Mouse (Mus musculus) midbrain, embryonic 12.5 days (tissue): ENCODE results near the gene Mast3. TPM values are rescaled to one million over a fixed set of nuclear protein-coding genes. Genes with fewer than 3 reads are reported as not detected.

Experiments used
- ATAC-seq: fragments of 200-750 bp; cut with Nextera tagmentation; 2 replicates; pipeline ENCODE4 v1.8.0; 2017; ENCODE audit warnings: low read depth, moderate TSS enrichment, moderate library complexity; ENCODE audit not compliant: low FRiP score
- H3K27ac ChIP-seq: fragments of 300-500 bp; sonication (generic); replicated peaks from 2 replicates; pipeline ENCODE4 v1.5.1; 2016; ENCODE audit warnings: mild to moderate bottlenecking
- H3K27me3 ChIP-seq: fragments of 300-500 bp; sonication (generic); 2 replicates; pipeline ENCODE4 v1.6.1; 2016; ENCODE audit warnings: mild to moderate bottlenecking
- H3K36me3 ChIP-seq: fragments of 300-500 bp; sonication (generic); 2 replicates; pipeline ENCODE4 v1.6.1; 2016
- H3K4me1 ChIP-seq: fragments of 300-500 bp; sonication (generic); 2 replicates; pipeline ENCODE4 v1.6.1; 2016
- H3K4me2 ChIP-seq: fragments of 300-500 bp; sonication (generic); replicated peaks from 2 replicates; pipeline ENCODE4 v1.6.1; 2016; ENCODE audit warnings: mild to moderate bottlenecking, moderate library complexity
- H3K4me3 ChIP-seq: fragments of 300-500 bp; sonication (generic); 2 replicates; pipeline ENCODE4 v1.5.1; 2016; ENCODE audit warnings: mild to moderate bottlenecking
- H3K9ac ChIP-seq: fragments of 300-500 bp; sonication (generic); replicated peaks from 2 replicates; pipeline ENCODE4 v1.6.1; 2016; ENCODE audit warnings: mild to moderate bottlenecking, moderate library complexity
- H3K9me3 ChIP-seq: fragments of 300-500 bp; sonication (generic); 2 replicates; pipeline ENCODE4 v1.6.1; 2016; ENCODE audit warnings: mild to moderate bottlenecking
- WGBS: fragments of 180-500 bp; shearing (Covaris S2); methylation state at CpG from one replicate; pipeline ENCODE4 v1.1.7; 2016; 5-methylcytosine and 5-hydroxymethylcytosine counted together
- polyA plus RNA-seq: library from polyadenylated mRNA; unstranded; fragments of >200 nt; fragmentation: Nextera tagmentation; extraction: Ambion mirVana; gene quantifications from 2 replicates; pipeline ENCODE4 v1.2.1, GENCODE M21; 2016

The Mast3 gene
- polyA plus RNA-seq, 1 experiment from 2014 or later, result 18.0 TPM

DNA sequence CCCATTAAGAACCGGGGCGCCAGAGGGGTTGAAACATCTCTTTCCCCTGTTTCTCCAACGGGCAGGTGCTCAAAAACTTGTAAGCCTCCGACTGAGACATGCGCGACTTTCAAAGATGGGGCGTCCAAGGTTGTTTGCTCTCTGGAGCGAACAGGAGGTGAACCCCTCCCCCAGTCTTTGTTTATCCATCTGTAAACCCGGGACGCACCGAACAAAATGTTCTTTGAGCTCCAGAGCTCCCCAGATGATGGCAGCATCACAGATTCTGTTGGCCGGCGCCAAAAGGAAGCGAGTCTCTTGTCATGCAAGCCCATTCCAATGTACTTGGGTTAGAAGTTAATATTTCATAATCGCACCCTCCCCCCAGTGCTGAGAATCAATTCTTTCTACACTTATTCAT, 6.6 kb downstream of the Mast3 start:
- 15% methylated on average over 15 of the region's 15 CpGs for WGBS
- Histone ChIP-seq H3K36me3 (no peaks in the 10 kb centered on the region), H3K27me3 (peaks cover 72% of the 10 kb centered on the region), H3K4me1 (peaks cover 19% of the 10 kb centered on the region), H3K9me3 (no peaks in the 10 kb centered on the region), H3K4me3 (peak overlapping the region; percentile 56), H3K4me2 (peak overlapping the region; percentile 81), H3K27ac (no peak overlapping the region), H3K9ac (no peak overlapping the region)
- ATAC-seq, result no peak

DNA sequence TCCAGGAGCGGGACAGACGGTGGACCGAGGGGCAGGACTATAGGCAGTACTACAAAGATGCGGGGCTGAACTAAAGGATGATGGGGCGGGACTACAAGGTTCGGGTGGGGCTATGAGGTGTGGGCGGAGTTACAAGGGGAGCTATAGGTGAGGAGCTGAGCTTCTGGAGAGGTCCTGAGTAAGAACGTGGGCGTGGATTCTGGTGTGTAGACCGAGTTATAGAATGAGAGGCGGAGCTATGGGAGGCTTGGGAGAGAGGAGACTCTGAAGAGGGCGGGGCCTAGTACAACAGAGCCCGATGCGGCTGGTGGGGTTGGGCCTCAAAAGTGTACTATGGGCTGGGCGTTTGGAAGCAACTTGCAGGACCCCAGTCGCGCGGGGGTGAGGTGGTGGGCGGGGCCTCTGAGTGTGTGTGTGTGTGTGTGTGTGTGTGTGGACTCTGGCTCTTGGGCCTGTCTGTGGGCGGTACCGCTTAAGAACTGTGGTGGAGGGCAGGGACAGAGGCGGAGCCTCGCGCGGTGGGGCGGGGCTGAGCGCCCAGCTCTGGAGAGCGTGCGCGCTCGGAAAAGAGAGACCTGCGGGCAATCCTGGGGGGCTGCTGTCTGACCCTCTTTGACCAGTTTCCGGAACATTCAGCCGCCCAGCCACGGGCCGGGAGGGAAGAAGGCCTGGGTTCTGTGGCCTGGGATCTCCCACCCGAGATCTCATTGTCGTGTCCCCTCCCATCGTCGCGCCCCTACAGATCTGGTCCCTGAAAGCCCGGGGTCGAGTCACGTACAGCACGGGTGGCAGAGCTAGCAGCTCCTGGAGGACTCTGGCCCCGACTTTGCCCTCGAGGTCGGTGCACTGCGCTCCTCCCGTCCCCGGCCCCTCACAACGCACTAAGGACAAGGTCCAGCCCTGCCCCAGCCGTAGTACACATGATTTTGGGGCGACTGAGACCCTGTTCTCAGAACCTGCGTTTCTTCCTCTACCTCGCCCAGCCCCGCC, 7.5 kb downstream of the Mast3 start:
- Histone ChIP-seq H3K4me1 (peaks cover 27% of the 10 kb centered on the region), H3K27ac (peak overlapping the region; percentile 25; the same call in 1 of the 2 replicates)

DNA sequence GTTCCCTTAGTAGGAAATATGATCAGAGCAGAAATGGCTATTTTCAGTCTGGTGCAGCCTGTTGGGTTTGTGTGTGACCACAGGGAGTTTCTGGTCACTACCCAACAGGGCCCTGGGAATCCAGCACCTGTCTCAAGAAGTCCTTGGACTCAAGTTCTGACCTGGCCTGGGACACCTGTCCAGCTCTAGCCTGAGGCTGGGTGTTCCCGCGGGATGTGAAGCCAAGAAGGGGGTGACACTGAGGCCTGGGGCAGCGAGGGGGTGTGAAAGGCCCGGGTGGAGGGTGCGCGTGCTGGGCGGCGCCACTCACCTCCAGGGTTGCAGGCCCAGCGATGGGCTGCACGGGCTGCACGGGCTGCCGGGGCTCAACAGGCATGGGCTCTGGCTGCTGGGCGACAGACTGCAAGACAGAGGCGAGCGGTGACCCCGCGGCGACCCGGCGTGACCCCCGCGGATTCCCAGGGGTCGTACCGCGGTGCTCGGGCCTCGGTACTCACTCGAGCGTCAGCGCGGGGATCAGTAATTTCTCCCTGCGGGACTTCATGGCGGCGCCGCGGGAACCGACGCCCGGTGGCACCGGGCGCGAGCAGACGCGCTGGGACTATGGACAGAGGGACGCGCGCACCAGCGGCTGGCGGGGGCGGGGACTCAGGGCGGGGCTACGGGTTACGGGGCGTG, 8.3 kb downstream of the Mast3 start:
- no peaks in the 10 kb centered on the region for H3K9me3 ChIP-seq
- no peaks in the 10 kb centered on the region for H3K36me3 ChIP-seq
- peak overlapping the region; percentile 56 for H3K4me3 ChIP-seq
- peak overlapping the region; percentile 62 for H3K9ac ChIP-seq
- whole genome bisulfite sequencing, result 2% methylated on average over 54 of the region's 54 CpGs
- H3K27me3 ChIP-seq, result peaks cover 55% of the 10 kb centered on the region
- H3K4me2 ChIP-seq, result peak overlapping the region; percentile 81
- ATAC-seq, result peak; percentile 1
- peaks cover 33% of the 10 kb centered on the region for H3K4me1 ChIP-seq
- H3K27ac ChIP-seq, result peak overlapping the region; percentile 25

More for the DNA sequence above, 7.5 kb downstream of the Mast3 start:
- no peaks in the 10 kb centered on the region for H3K36me3 ChIP-seq
- WGBS, result 1% methylated on average over 48 of the region's 57 CpGs
- ATAC-seq, result peak; percentile 79
- peaks cover 63% of the 10 kb centered on the region for H3K27me3 ChIP-seq
- H3K4me2 ChIP-seq, result peak overlapping the region; percentile 81
- no peaks in the 10 kb centered on the region for H3K9me3 ChIP-seq
- peak overlapping the region; percentile 56 for H3K4me3 ChIP-seq
- H3K9ac ChIP-seq, result peak overlapping the region; percentile 62

DNA sequence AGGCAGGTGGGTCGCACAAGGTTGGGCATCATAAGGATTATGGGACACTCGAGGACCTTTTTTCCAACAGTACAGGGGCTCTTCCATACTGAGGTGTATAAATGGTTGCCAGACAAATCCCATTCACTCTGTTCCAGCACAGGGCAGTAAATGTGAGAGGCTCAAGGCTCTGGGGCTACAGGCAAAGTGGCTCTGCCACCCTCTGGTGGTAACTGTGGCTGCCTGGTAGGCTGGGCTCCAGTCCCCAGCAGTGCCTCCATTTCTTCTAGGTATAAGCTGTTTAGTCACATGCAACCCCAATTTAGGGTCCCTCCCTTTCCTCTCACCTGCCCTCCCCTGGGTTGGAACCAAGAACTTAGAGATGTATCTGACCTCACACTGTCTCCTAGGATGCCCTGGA, 9.5 kb downstream of the Mast3 start:
- ATAC-seq, result no peak
- 92% methylated on average over 2 of the region's 2 CpGs for WGBS
- Histone ChIP-seq H3K4me1 (peaks cover 39% of the 10 kb centered on the region), H3K27me3 (peaks cover 49% of the 10 kb centered on the region), H3K4me3 (no peak overlapping the region), H3K9me3 (no peaks in the 10 kb centered on the region), H3K4me2 (no peak overlapping the region), H3K9ac (no peak overlapping the region), H3K36me3 (no peaks in the 10 kb centered on the region), H3K27ac (no peak overlapping the region)

DNA sequence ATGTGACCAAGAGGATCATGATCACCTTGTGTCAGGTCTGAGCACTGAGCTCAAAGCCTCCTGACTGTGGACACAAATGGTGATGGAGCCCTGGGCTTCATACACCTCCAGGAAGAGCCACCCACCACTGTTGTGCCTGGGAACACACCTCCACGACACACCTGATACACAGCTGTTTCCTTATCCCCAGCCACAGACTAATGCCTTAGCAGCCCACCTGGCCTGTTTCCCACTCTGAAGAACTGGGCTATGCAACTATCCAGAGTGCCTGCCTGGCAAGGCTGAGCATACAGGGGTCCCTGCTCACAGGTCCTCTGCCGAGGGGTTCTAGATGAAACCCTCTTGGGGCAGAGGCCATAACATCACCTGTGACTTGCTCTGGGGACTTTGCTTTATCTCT, 10.6 kb downstream of the Mast3 start:
- 88% methylated on average over 2 of the region's 2 CpGs for WGBS
- Histone ChIP-seq H3K4me3 (no peak overlapping the region), H3K4me1 (peaks cover 41% of the 10 kb centered on the region), H3K9me3 (no peaks in the 10 kb centered on the region), H3K27ac (no peak overlapping the region), H3K27me3 (peaks cover 44% of the 10 kb centered on the region), H3K36me3 (0 out of 2 replicates have a peak, but pooled peaks cover 4% of the 10 kb centered on the region), H3K9ac (no peak overlapping the region), H3K4me2 (no peak overlapping the region)
- no peak for ATAC-seq

DNA sequence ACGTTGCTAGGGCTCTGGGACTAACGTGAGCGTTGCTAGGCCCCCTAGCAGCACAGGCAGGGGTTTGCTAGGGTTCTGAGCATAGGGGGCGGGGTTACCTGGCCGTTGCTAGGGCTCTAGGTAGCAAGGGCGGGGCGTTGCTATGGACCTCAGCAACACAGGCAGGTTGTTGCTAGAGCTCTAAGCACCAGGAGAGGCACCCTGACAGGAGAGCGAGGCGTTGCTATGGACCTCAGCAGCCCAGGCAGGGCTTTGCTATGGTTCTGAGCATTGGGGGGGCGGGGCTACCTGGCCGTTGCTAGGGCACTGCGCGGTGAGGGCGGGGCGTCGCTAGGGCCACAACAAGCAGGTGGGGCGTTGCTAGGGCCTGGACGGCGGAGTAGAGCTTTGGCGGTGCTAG, 12.2 kb downstream of the Mast3 start:
- Histone ChIP-seq H3K4me1 (peaks cover 46% of the 10 kb centered on the region), H3K36me3 (peaks cover 16% of the 10 kb centered on the region), H3K9ac (peak overlapping the region; percentile 83), H3K4me2 (peak overlapping the region; percentile 77), H3K27me3 (peaks cover 44% of the 10 kb centered on the region), H3K9me3 (no peaks in the 10 kb centered on the region), H3K27ac (peak overlapping the region; percentile 90), H3K4me3 (peak overlapping the region; percentile 62)
- WGBS, result 1% methylated on average over 20 of the region's 20 CpGs
- peak; percentile 50 for ATAC-seq

DNA sequence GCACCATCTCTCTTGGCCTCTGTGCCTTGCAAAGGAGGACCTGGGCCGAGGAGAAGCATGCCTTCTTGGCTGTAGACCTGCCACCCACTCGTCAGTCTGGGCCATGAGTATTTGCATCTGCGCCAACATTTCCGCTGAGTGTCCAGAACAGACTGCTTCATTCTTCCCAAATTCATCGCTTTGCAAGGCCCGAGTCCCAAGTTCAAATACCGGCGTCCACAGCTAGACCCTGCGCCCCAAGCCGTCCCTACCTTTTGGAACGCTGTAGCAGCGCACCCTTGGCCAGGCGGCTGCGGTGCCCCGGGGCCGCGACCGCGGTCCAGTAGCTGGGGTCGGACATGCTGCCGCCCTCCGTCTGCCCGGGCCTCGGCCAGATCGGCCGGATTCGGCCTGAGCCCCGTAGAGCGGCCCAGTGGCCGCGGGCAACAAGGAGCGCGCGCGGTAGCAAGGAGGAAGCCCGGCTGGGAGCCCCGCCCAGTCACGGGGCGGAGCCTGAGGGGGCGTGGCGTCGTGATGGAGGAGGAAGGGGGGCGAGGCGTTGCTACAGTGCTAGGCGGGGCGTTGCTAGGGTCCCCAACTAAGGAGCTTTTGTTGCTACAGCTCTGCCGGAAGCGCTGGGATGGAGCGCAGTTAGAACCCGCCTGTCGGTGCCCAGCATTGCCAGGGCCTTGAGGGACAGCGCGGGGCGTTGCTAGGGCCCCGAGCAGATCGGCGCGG, 12.7 kb downstream of the Mast3 start:
- H3K9ac ChIP-seq, result peak overlapping the region; percentile 83
- peak; percentile 88 for ATAC-seq
- peak overlapping the region; percentile 77 for H3K4me2 ChIP-seq
- peaks cover 21% of the 10 kb centered on the region for H3K36me3 ChIP-seq
- H3K4me1 ChIP-seq, result peaks cover 45% of the 10 kb centered on the region
- peak overlapping the region; percentile 62 for H3K4me3 ChIP-seq
- WGBS, result 6% methylated on average over 58 of the region's 58 CpGs
- peaks cover 46% of the 10 kb centered on the region for H3K27me3 ChIP-seq
- H3K9me3 ChIP-seq, result no peaks in the 10 kb centered on the region
- peak overlapping the region; percentile 90 for H3K27ac ChIP-seq

DNA sequence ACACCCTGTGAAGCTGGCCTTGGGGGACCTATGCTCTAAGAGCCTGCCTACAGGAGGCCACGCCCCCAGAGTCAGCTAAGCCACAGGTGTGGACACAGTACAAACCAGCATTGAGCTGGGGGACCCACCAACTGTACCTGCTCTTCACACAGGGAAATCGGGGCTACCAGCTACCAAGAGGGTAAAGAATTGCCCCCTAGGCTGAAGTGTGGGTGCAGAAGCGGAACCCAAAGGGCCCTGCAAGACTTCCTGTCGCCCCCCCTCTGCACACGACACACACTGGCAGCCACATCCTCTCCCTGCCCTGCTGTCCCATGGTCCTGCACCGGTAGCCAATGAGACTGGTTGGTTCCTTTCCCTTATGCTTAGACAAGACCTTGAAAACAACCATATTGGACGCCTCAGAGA, 13.6 kb downstream of the Mast3 start:
- Histone ChIP-seq H3K4me3 (peak overlapping the region; percentile 62), H3K4me1 (peaks cover 40% of the 10 kb centered on the region), H3K9ac (peak overlapping the region; percentile 83), H3K9me3 (no peaks in the 10 kb centered on the region), H3K27ac (no peak overlapping the region), H3K36me3 (peaks cover 29% of the 10 kb centered on the region), H3K27me3 (peaks cover 48% of the 10 kb centered on the region), H3K4me2 (peak overlapping the region; percentile 77)
- 87% methylated on average over 7 of the region's 7 CpGs for WGBS
- no peak for ATAC-seq

DNA sequence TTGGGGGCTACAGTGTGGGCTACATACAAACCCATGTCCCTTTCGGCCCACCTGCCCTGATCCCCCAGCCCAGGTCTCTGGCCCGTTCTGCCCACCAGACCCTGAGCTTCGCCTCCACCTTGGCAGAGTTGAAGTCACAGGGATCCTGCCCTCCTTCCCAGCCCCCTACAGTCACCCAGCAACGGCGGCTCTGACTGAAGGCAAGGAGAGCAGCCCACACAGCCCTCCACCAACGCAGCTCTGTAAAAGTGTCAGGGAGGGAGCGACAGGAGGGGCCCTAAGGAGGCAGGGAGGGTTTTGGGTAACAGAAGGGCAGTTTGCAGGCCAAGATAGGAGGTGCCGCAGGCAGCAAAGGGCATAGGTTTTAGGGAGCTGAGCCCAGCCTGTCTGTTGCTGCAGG, 14.0 kb downstream of the Mast3 start:
- Histone ChIP-seq H3K4me3 (peak overlapping the region; percentile 62; the same call in 1 of the 2 replicates), H3K36me3 (peaks cover 33% of the 10 kb centered on the region), H3K9ac (peak overlapping the region; percentile 83), H3K27me3 (peaks cover 44% of the 10 kb centered on the region), H3K4me2 (peak overlapping the region; percentile 77), H3K4me1 (peaks cover 40% of the 10 kb centered on the region), H3K27ac (no peak overlapping the region), H3K9me3 (no peaks in the 10 kb centered on the region)
- WGBS, result 67% methylated on average over 8 of the region's 8 CpGs
- ATAC-seq, result no peak

DNA sequence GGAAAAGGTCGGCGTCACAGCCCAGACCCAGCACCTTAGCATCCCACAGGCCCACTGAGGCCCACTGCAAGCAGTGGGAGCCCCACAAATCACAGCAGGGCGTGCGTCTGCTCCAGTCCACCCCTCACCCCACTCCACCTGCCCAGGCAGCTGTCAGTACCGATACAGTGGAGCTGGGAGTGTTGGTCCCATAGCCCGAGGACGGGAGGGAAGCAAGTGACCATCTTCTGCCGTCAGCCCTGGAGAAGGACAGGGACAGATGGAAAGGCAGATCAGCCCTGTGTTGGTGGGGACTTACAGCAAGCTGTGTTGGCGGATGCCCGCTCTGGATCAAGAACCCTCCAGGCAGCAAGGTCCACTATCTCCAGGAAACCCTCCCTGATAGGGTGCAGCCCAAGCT, 15.8 kb downstream of the Mast3 start:
- Histone ChIP-seq H3K27me3 (peaks cover 32% of the 10 kb centered on the region), H3K4me2 (no peak overlapping the region), H3K36me3 (peaks cover 49% of the 10 kb centered on the region), H3K27ac (no peak overlapping the region), H3K4me3 (no peak overlapping the region), H3K9ac (no peak overlapping the region), H3K4me1 (peaks cover 40% of the 10 kb centered on the region), H3K9me3 (no peaks in the 10 kb centered on the region)
- WGBS, result 85% methylated on average over 10 of the region's 10 CpGs
- no peak for ATAC-seq

DNA sequence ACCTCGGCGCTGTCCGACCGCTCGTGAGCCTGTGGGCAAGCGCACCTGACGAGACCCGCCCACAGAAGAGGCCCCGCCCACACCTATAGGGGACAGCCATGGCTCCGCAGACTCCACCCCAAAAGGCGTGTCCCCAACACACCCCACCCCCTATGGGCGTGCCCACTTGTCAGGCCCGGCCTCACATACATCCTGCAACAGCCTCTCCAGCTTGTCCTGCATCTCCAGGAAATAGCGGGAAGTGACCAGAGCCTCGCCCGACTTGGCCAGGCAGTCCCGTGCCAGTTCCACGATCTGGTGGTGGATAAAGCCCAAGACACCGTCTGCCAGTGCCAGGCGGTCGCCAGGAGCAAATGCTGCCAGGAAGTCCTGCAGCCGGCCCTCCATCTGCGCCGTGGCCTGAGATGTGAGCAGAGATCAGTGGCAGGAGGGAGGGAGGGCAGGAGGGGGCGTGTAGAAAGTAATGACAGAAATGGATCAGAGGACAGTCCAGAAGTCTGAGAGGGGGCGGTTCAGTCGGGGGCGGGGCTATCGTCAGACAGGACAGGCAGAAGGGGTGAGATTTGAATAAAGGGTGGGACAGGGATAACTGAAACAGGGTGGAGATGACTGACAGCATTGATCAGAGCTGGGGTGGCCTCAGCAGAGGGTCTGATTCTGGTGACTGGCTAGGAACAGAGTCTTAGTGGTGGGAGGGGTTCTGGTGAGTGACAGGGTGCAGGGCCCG, 16.8 kb downstream of the Mast3 start:
- H3K9ac ChIP-seq, result no peak overlapping the region
- H3K36me3 ChIP-seq, result peaks cover 58% of the 10 kb centered on the region
- no peak overlapping the region for H3K4me3 ChIP-seq
- H3K27ac ChIP-seq, result no peak overlapping the region
- peaks cover 35% of the 10 kb centered on the region for H3K4me1 ChIP-seq
- no peak for ATAC-seq
- H3K9me3 ChIP-seq, result no peaks in the 10 kb centered on the region
- 21% methylated on average over 30 of the region's 30 CpGs for WGBS
- H3K27me3 ChIP-seq, result peaks cover 26% of the 10 kb centered on the region
- 0 out of 2 replicates have a peak overlapping the region, but pooled peaks have one; percentile 3 for H3K4me2 ChIP-seq
